Mouse (Mus musculus) adipose tissue, adult 10 weeks (tissue): Measurements from ENCODE around the gene H2al2c. TPM values are rescaled to one million over a fixed set of nuclear protein-coding genes. Genes with fewer than 3 reads are reported as not detected.

Experiments used
- polyA plus RNA-seq: library from polyadenylated mRNA; stranded (reverse); fragments of 350-450 nt; fragmentation: Illumina TruSeq; extraction: RNeasy Lipid Tissue Mini Kit (QIAGEN cat#74804); gene quantifications from one replicate; pipeline ENCODE4 v1.2.3, GENCODE M21; 2014; ENCODE audit warnings: low read depth, low replicate concordance

Gene H2al2c
- polyA plus RNA-seq, result not detected

GRCm38 (mm10) chrY:2598799-2599198 is at the start of gene H2al2c:
TSS of gene H2al2c (plus strand) at chrY:2599099.

Other genes starting within 250 kb of the H2al2c start
- gene Sry, start 64.6 kb downstream of the H2al2c start, polyA plus RNA-seq, result not detected
- not detected for gene H2al2b, start 121.6 kb downstream of the H2al2c start, polyA plus RNA-seq
- gene Gm4064, start 197.1 kb downstream of the H2al2c start, polyA plus RNA-seq, result not detected
- gene Rbmy, start 231.6 kb downstream of the H2al2c start, polyA plus RNA-seq, result 0.20 TPM
- gene Gm10256, start 231.6 kb downstream of the H2al2c start, polyA plus RNA-seq, result not detected